Mouse (Mus musculus): ENCODE results near the gene Pitx2.

Gene Pitx2

GRCm38 (mm10) chr3:129199609-129200500 is at the start of gene Pitx2:
Gene Pitx2, plus strand, starts transcription at chr3:129199878.
- no peak for DNase-seq (ENCODE audit: low spot score in 2 of 2)

GRCm38 (mm10) chr3:129150001-129150400 is 49.7 kb upstream of the Pitx2 start:
- DNase-seq (ENCODE audit: low spot score in 2 of 2), result no peak

GRCm38 (mm10) chr3:129151096-129151685 is 48.5 kb upstream of the Pitx2 start:
- DNase-seq (ENCODE audit: low spot score in 2 of 2), result no peak

GRCm38 (mm10) chr3:129158812-129159370 is 40.8 kb upstream of the Pitx2 start:
- no peak for DNase-seq (ENCODE audit: low spot score in 2 of 2)

GRCm38 (mm10) chr3:129161333-129162035 is 38.2 kb upstream of the Pitx2 start:
- DNase-seq (ENCODE audit: low spot score in 2 of 2), result no peak

GRCm38 (mm10) chr3:129164246-129164645 is 35.4 kb upstream of the Pitx2 start:
- no peak for DNase-seq (ENCODE audit: low spot score in 2 of 2)

- no peak for DNase-seq (ENCODE audit: low spot score in 2 of 2)
Observed at GRCm38 (mm10) chr3:129165715-129166114, 34.0 kb upstream of the Pitx2 start.

- no peak for DNase-seq (ENCODE audit: low spot score in 2 of 2)
Observed at GRCm38 (mm10) chr3:129166684-129167083, 33.0 kb upstream of the Pitx2 start.

- DNase-seq (ENCODE audit: low spot score in 2 of 2), result no peak
Observed at GRCm38 (mm10) chr3:129170416-129170815, 29.3 kb upstream of the Pitx2 start.

- DNase-seq (ENCODE audit: low spot score in 2 of 2), result no peak
Observed at GRCm38 (mm10) chr3:129171789-129172188, 27.9 kb upstream of the Pitx2 start.

GRCm38 (mm10) chr3:129194436-129194835 is 5.2 kb upstream of the Pitx2 start:
- no peak for DNase-seq (ENCODE audit: low spot score in 2 of 2)

GRCm38 (mm10) chr3:129195036-129195435 is 4.6 kb upstream of the Pitx2 start:
- no peak for DNase-seq (ENCODE audit: low spot score in 2 of 2)

GRCm38 (mm10) chr3:129195816-129196549 is 3.7 kb upstream of the Pitx2 start:
- no peak for DNase-seq (ENCODE audit: low spot score in 2 of 2)

GRCm38 (mm10) chr3:129196550-129196919 is 3.1 kb upstream of the Pitx2 start:
- DNase-seq (ENCODE audit: low spot score in 2 of 2), result no peak

GRCm38 (mm10) chr3:129197035-129197434 is 2.6 kb upstream of the Pitx2 start:
- no peak for DNase-seq (ENCODE audit: low spot score in 2 of 2)

- DNase-seq (ENCODE audit: low spot score in 2 of 2), result no peak
Observed at GRCm38 (mm10) chr3:129197786-129198626, 1.7 kb upstream of the Pitx2 start.

- DNase-seq (ENCODE audit: low spot score in 2 of 2), result no peak
Observed at GRCm38 (mm10) chr3:129198627-129198903, 1.1 kb upstream of the Pitx2 start.

GRCm38 (mm10) chr3:129199160-129199608 is 494 bp upstream of the Pitx2 start:
- no peak for DNase-seq (ENCODE audit: low spot score in 2 of 2)

GRCm38 (mm10) chr3:129200501-129200890 is 818 bp downstream of the Pitx2 start:
- no peak for DNase-seq (ENCODE audit: low spot score in 2 of 2)

GRCm38 (mm10) chr3:129201156-129201555 is 1.5 kb downstream of the Pitx2 start:
- DNase-seq (ENCODE audit: low spot score in 2 of 2), result no peak

Data from natural killer cell, adult 2 months (primary cell).